Mouse (Mus musculus) bone marrow, adult 2 months (tissue): ENCODE measurements around the gene Akt1.

Source experiments
- CTCF ChIP-seq: fragments of 200-500 bp; IDR thresholded peaks from 2 replicates; pipeline ENCODE4 v1.5.1; 2011; ENCODE audit warnings: low read length, control low read depth; ENCODE audit not compliant: control insufficient read depth, insufficient read depth
- POLR2A ChIP-seq: fragments of 200-500 bp; IDR thresholded peaks from 2 replicates; pipeline ENCODE4 v1.6.1; 2011; ENCODE audit warnings: low read depth, mild to moderate bottlenecking, control low read depth, low read length, borderline replicate concordance; ENCODE audit not compliant: control insufficient read depth

GRCm38 (mm10) chr12:112700522-112700921 is 25.8 kb upstream of the Akt1 start:
- TF ChIP-seq CTCF, result no peak
- no peak for TF ChIP-seq POLR2A
